Mouse (Mus musculus): ENCODE results near the gene Nrp2.

Nrp2 gene

DNA sequence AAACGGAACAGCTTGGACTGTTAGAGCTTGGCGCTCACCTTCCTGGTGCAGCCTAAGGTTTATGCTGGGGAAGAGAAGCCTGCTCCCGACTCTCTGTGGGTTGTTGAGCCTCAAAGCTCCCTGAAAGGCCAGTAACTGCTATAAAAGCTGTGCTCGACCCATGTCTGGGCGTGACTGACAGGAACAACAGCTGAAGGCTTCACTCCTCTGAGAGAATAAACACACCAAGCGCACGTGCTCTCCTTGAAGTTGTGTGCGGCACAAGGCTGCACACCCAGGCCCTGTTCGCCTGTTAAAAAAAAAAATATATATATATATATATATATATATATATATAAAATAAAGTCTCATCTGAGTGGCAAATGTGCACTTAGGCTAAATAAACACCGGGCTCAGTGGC, 84.5 kb downstream of the Nrp2 start:
- DNase-seq = no peak

DNA sequence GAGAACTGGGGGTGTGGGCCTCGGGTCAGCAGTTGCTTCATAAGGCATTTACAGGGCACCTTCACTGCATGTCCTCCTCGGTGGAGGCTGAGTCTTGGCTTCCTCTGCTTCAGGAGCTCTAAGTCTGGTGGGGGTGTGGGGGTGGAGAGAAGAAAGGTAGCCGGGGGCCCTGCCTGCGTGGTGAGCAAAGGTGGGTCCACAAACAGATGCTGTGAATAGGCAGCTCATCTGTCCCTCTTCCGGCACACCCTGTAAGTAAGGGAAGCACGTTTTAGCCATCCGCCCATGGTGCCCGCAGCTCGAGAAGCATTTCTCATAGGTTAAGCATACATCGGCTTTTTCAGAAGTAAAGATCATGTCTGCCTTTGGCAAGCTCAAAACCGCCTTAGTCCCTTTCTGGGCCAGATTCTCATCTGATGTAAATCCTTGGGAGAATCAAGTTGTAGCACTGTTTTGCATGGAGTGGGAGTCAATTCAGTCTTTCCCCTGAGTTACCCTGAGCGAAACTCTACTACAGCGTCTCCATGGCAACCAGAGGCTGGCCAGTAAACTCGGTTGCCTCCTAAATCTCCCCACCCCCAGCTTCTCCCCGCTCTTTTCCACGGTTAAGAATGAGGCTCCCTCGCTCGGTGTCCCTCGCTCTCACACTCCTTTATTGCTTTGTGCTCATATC, 91.3 kb downstream of the Nrp2 start:
- DNase-seq = peak; percentile 84

- no peak for DNase-seq
Observed at GRCm38 (mm10) chr1:62794896-62795255, 91.8 kb downstream of the Nrp2 start.

- no peak for DNase-seq
Observed at GRCm38 (mm10) chr1:62795307-62796037, 92.4 kb downstream of the Nrp2 start.

DNA sequence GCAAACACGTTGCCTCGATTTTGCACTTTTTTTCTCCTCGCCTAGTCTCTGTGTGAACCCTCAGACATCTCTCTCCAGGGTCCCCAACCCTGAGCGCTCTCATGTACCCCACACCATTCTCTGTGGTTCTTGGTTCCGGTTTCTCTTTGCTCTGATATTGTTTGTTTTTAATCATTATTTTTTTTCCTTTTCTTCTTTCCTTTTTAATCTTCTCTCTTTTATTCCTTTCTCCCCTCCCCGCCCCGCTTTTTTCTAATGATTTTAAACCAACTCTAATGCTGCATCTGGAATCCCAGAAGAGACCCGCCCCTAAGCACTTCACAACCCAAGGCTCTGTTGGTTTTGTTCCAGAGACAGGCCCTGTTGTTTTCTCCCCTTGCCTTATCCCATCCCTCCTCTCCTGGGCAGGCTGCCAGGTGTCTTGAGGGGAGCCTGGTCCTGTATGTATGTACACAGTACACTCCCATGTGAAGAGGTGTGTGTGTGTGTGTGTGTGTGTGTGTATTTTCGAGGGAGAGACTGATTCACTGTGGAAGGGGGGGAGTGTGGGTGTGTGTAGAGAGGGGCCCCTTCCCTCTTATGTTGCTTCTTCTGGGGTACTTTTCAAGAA, 93.1 kb downstream of the Nrp2 start:
- no peak for DNase-seq

GRCm38 (mm10) chr1:62799427-62799826, 96.3 kb downstream of the Nrp2 start:
- no peak for DNase-seq

DNA sequence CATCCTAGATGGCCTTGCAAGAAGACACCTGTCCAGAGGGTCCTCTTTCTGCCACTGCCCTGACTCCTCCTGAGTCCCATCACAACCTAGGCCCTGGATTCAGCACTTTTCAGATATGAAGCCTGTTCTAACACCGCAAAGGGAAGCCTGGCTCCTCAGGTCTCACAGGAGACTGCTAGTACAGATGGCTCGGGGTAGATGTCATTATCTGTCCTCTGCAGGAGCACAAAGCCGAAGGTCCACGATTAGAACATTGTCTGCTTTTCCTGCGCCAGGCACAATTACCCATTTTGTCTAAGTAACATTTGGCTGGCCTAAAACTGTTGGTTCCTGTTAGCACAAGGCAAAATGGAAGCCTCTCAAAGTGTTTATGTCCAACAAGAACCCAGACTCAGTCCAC, 97.3 kb downstream of the Nrp2 start:
- no peak for DNase-seq

DNA sequence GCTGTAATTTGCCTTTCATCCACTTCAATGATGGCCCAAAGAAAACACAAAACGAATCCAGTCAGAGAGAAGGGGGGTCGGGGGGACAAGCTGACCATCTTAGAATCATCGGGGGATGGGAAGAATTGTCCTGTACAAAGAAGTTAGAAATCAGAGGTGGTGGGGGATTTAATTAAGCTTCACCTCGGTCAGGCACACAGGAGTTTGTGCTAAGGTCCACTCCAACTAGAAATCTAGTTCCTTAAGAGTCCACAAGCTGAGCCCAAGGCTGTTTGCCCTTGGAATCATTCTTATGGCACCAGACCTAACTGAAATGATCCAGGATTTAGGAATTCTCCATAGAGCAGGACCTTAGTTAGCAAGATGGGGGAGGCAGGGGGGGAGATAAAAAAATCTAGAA, 98.3 kb downstream of the Nrp2 start:
- no peak for DNase-seq

DNA sequence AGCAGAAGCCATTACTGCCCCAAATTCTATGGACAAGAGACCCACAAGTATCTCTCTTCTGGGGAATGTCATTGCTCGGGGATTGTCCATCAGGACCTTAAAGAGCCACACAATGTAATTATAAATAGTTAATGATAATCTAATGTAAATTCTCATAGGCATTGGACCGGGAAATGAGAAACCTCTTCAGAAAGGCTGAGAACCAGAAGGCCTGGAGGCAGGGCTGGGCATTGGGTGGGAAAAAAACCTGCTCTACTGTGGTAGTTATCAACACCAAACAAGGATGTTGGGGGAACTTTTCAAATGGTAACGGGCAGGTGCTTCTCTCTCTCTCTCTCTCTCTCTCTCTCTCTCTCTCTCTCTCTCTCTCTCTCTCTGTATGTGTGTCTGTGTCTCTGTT, 98.8 kb downstream of the Nrp2 start:
- no peak for DNase-seq

- DNase-seq = no peak
Observed at GRCm38 (mm10) chr1:62803544-62803943, 100.5 kb downstream of the Nrp2 start.

DNA sequence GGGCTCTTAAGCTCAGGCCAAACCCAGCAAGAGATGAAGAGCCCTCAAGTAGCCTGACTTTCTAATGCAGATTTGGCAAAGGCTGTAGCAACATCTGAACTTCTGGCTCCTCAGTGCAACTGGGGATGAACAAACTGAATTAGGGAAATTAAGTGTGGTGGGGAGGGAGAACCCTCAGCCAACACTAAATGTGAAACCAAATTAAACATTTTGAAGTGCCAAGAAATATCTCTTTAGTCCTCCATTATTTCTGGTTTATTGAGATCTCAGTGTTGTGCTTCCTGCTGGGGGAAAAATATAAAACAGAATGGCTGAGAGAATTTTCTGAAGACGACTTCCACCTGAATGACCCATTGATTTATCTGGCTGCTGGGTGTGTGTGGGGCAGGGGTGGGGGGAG, 102.9 kb downstream of the Nrp2 start:
- DNase-seq = no peak

- DNase-seq = peak; percentile 62
Observed at GRCm38 (mm10) chr1:62808395-62808794, 105.3 kb downstream of the Nrp2 start.

- DNase-seq = peak; percentile 42
Observed at GRCm38 (mm10) chr1:62809601-62810228, 106.6 kb downstream of the Nrp2 start.

- DNase-seq = no peak
Observed at GRCm38 (mm10) chr1:62811141-62811540, 108.1 kb downstream of the Nrp2 start.

DNA sequence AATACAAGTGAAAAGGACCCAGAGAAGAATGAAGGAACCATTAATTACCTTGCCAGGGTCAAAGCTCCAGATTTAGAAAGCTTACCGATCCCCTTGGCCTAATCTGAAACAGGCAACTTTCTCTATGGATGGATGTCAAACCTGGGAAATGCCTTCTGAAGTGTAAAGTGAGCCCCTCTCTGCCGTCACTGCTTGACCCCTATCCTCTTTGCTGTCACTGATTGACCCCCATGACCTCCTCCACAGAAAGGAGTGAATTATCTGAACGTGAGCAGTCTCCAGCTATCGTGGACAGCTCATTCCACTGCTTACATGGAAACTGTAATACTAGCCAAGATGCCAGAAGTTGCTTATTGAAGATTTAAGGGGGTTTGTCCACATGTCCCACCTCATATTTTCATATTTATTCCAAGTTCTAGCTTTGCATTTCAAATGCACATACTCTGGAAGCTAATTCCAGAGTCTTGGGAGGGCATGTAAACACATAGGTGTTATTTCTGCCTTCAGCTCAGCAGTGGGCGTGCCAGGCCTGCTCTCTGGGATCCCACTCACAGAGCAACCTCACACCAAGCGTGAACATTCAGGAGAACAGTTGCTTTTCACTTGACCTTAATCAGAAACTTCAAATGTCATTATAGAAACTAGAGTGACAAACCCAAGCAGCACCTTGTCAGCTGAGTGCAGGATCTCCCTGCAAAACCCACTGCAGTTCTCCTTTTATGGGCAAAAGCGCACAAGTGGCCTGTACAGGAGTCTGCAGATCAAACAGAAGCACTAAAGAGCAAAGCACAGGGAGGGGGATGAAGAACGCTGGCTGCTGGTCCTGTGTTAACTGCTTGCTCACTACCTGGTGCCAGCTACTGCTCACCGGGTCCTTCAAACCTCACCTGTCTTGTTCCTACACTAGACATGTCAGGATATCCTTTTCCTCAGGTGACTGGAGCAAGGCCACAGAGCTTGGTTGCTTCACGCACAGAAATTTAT, 109.9 kb downstream of the Nrp2 start:
- DNase-seq = no peak

- DNase-seq = no peak
Observed at GRCm38 (mm10) chr1:62813938-62814337, 110.9 kb downstream of the Nrp2 start.

DNA sequence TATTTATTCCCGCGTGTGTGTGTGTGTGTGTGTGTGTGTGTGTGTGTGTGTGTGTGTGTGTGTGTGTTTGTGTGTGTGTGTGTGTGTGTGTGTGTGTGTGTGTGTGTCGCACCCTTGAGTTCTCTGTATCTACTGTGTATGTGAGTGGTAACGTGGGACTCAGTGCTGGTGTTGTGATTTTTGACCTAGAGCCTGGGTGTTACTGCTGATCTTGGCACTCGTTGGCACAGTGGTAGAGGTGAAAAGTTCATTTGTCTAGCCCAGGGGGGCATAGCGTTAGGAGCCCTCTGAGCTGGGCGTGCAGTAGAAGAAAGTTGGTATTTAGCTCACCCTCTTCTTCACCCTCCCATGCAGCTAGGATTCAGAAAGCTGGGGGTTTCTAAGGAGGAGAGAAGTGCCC, 114.5 kb downstream of the Nrp2 start:
- no peak for DNase-seq

- DNase-seq = no peak
Observed at GRCm38 (mm10) chr1:62820170-62820569, 117.1 kb downstream of the Nrp2 start.

DNA sequence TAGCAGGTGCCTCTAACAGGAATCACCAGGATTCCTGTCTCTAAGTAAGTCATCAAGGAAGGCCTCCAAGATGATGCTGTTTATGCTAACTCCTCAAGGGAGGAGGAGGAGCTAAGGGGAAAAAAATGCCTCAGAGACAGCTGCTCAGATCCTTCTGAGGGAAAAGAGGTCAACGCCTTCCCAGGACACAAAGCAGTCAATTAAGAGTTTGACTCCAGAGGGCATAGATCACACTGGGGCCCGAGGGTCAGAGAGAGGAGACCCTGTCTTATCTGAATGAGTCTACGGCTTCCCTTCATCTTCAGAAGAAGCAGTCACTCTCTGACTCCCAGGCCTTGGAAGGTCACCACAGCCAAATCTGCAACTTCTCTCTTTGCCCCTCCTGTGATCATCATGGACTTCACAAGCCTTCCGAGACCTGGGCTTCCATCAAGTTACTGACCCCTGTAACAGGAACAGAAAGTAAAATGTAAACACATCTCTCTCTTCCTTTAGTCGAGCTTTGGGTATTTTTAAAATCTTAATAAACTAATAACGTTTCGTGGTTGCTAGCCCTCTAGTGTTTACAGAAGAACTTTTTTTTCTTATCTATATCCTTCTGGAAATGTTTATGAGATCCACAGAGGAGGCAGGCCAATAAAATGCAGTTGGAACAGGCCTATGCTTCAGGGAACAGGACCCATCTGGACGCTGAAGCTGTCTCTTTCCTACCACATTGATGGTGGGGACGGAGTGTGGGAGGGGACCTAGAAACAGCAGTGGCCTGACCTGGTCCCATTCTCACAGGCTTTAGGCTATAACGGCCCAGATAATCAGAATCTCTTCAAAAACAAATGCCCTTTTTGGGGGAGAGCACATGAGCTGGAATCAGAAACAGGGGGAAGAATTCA, 118.7 kb downstream of the Nrp2 start:
- DNase-seq = no peak

DNA sequence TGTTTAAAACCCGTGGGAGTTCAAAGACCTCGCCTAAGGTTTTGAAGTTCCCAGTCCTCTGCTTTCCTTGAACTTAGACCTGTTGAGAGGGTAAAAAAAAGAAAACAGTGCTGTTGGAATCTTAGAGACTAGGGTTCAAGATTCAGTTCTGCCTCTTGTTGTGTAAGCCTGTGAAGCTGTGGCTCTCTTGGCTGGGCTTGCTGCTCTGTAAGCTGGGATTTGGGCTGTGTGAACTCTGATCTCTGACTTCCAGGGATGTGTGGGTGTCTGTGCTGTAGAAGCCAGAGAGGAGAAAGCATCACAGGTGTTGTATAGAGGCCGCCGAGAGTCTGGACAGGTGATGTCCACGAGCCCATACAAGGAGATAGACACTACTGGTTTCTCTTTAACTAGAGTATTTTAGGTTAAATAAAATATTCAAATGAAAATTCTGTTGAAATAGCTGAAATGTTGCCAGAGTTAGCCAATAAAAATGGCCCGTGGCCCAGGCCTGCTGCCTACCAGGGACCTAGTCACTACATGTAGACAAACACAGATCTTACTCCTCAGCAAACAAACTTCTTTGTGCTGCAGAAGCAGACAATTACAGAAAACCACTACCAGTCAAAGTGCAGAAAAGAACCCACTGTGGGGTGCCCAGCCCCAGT, 120.6 kb downstream of the Nrp2 start:
- DNase-seq = no peak

All from right cerebral cortex, adult 18-20 months (tissue).